ENCODE assay signal across 30 mouse cellular contexts in genomic region chr15:4697604-4698003, GRCm38 (mm10). TPM values are rescaled to one million over a fixed set of nuclear protein-coding genes. Genes with fewer than 3 reads are reported as not detected.
DNase-seq lines count a peak whose midpoint lies in the region; ATAC-seq and TF ChIP-seq lines count a peak whose summit lies in the region.
"Had no signal": no experiment of that assay in that cellular context is flagged by ENCODE, and none has a peak within 500 bp of the region (broad histone marks: within the 10 kb centered on the region; RNA-seq: fewer than 3 reads in every experiment).

No protein-coding gene starts in this region.

- intact Hi-C loops in heart, postnatal 14 days (cut with DNase I) = no loop called here

- DNase-seq in kidney, postnatal 0 days (ENCODE audit: low spot score) = no peak
- no peak for DNase-seq in kidney, postnatal 25 days
- peak; percentile 15 for DNase-seq in 416B (ENCODE audit: low read depth)
- DNase-seq in ZHBTc4 (ENCODE audit: low read depth, low spot score) = peak; percentile 5
- no peak for DNase-seq in forebrain, embryonic 14.5 days (ENCODE audit: low spot score)
- DNase-seq in heart, postnatal 14 days = no peak
- DNase-seq: adrenal gland, postnatal 14 days; cerebellum, adult 8-10 months; gastrocnemius, postnatal 10 days; heart, adult 18-20 months; heart, postnatal 36 days; liver, postnatal 0 days; right cerebral cortex, postnatal 25 days; spleen, adult 18-20 months; thymus, postnatal 14 days had no signal

- no peak overlapping the region for H3K4me3 ChIP-seq in kidney, postnatal 0 days (replicated peaks; ENCODE audit: low read depth, low read length)
- H3K4me3 ChIP-seq in E14TG2a.4 (replicated peaks; ENCODE audit: low read length) = no peak overlapping the region
- H3K4me3 ChIP-seq in forebrain, embryonic 14.5 days (ENCODE audit: low read depth, low read length) = no peak overlapping the region
- H3K4me3 ChIP-seq: embryonic facial prominence, embryonic 15.5 days; heart, embryonic 13.5 days; limb, embryonic 12.5 days; megakaryocyte, embryonic 14.5 days; midbrain, embryonic 13.5 days; neural tube, embryonic 12.5 days had no signal

- H3K4me2 ChIP-seq in kidney, postnatal 0 days (ENCODE audit: low read length) = no peak overlapping the region
- H3K4me2 ChIP-seq in forebrain, embryonic 14.5 days (ENCODE audit: low read length) = no peak overlapping the region
- H3K4me2 ChIP-seq: embryonic facial prominence, embryonic 15.5 days; heart, embryonic 13.5 days; hindbrain, embryonic 14.5 days; limb, embryonic 12.5 days; liver, embryonic 11.5 days; midbrain, embryonic 13.5 days; neural tube, embryonic 12.5 days had no signal

- TF ChIP-seq CTCF in kidney, postnatal 0 days (IDR thresholded peaks at IDR 0.05; ENCODE audit: low read depth) = peak; percentile 5; the same call in 1 of the 2 replicates
- TF ChIP-seq CTCF in E14TG2a.4 (conservative IDR thresholded peaks at IDR 0.05; ENCODE audit: low read length) = peak; percentile 8; the same call in 1 of the 2 replicates

- H3K4me1 ChIP-seq in kidney, postnatal 0 days (replicated peaks; ENCODE audit: insufficient read depth, low read length) = no peaks in the 10 kb centered on the region
- no peaks in the 10 kb centered on the region for H3K4me1 ChIP-seq in E14TG2a.4 (replicated peaks; ENCODE audit: low read depth, low read length)
- H3K4me1 ChIP-seq in forebrain, embryonic 14.5 days (ENCODE audit: control insufficient read depth, insufficient read depth, low read length) = no peaks in the 10 kb centered on the region
- H3K4me1 ChIP-seq: embryonic facial prominence, embryonic 15.5 days; heart, embryonic 13.5 days; limb, embryonic 12.5 days; megakaryocyte, embryonic 14.5 days; midbrain, embryonic 13.5 days; neural tube, embryonic 12.5 days had no signal

- H3K27ac ChIP-seq in kidney, postnatal 0 days = no peak overlapping the region
- no peak overlapping the region for H3K27ac ChIP-seq in forebrain, embryonic 14.5 days (ENCODE audit: low read depth, low read length)
- H3K27ac ChIP-seq: embryonic facial prominence, embryonic 15.5 days; heart, embryonic 13.5 days; hindbrain, embryonic 14.5 days; limb, embryonic 12.5 days; midbrain, embryonic 13.5 days; neural tube, embryonic 12.5 days had no signal

- 87% methylated on average over 4 of the region's 4 CpGs for WGBS in kidney, postnatal 0 days
- WGBS in forebrain, embryonic 14.5 days = 78% methylated on average over 4 of the region's 4 CpGs

- H3K9me3 ChIP-seq in kidney, postnatal 0 days (replicated peaks; ENCODE audit: low read length) = no peaks in the 10 kb centered on the region
- peaks cover 34% of the 10 kb centered on the region for H3K9me3 ChIP-seq in E14TG2a.4 (ENCODE audit: low read length)
- H3K9me3 ChIP-seq in forebrain, embryonic 14.5 days (replicated peaks; ENCODE audit: control insufficient read depth, low read length) = peaks cover 2% of the 10 kb centered on the region; the same call in 1 of the 2 replicates
- H3K9me3 ChIP-seq: embryonic facial prominence, embryonic 15.5 days had no signal

- no peaks in the 10 kb centered on the region for H3K27me3 ChIP-seq in kidney, postnatal 0 days (ENCODE audit: insufficient read depth, low read length)
- H3K27me3 ChIP-seq in E14TG2a.4 (ENCODE audit: insufficient read depth, low read length) = no peaks in the 10 kb centered on the region
- H3K27me3 ChIP-seq in forebrain, embryonic 14.5 days (replicated peaks; ENCODE audit: control insufficient read depth, insufficient read depth, low read length) = no peaks in the 10 kb centered on the region
- H3K27me3 ChIP-seq: embryonic facial prominence, embryonic 15.5 days; heart, embryonic 13.5 days; limb, embryonic 12.5 days; megakaryocyte, embryonic 14.5 days; midbrain, embryonic 13.5 days; neural tube, embryonic 12.5 days had no signal

- no peaks in the 10 kb centered on the region for H3K36me3 ChIP-seq in kidney, postnatal 0 days (ENCODE audit: insufficient read depth, low read length)
- no peaks in the 10 kb centered on the region for H3K36me3 ChIP-seq in E14TG2a.4 (ENCODE audit: insufficient read depth, low read length)
- H3K36me3 ChIP-seq in forebrain, embryonic 14.5 days (ENCODE audit: control insufficient read depth, insufficient read depth, low read length) = no peaks in the 10 kb centered on the region
- H3K36me3 ChIP-seq: embryonic facial prominence, embryonic 15.5 days; heart, embryonic 13.5 days; limb, embryonic 12.5 days; midbrain, embryonic 13.5 days; neural tube, embryonic 12.5 days had no signal

- ATAC-seq in kidney, postnatal 0 days (replicated peaks; ENCODE audit: low FRiP score, low read depth) = no peak
- no peak for ATAC-seq in forebrain, embryonic 14.5 days
- ATAC-seq: forebrain, embryonic 16.5 days; liver, postnatal 0 days; midbrain, embryonic 13.5 days had no signal

- H3K9ac ChIP-seq in kidney, postnatal 0 days (ENCODE audit: low read depth, low read length) = no peak overlapping the region
- H3K9ac ChIP-seq in forebrain, embryonic 14.5 days (ENCODE audit: low read length) = no peak overlapping the region
- H3K9ac ChIP-seq: embryonic facial prominence, embryonic 15.5 days; heart, embryonic 13.5 days; hindbrain, embryonic 14.5 days; limb, embryonic 12.5 days; liver, postnatal 0 days; midbrain, embryonic 13.5 days; neural tube, embryonic 12.5 days had no signal

RNA-seq across cellular contexts. Expression of gene C6, which starts 29.4 kb away (rescaled TPM):
- polyA plus RNA-seq in kidney, postnatal 0 days (2015; fragmentation: Nextera tagmentation; extraction: Ambion mirVana) = 0.10 and 0.11 TPM in 2 replicates
- not detected in 2 replicates for polyA plus RNA-seq in forebrain, embryonic 14.5 days (2014; fragmentation: Nextera tagmentation; extraction: Ambion mirVana)
- total RNA-seq in heart, postnatal 14 days (2021) = under 1 TPM; 0.12 to 0.33 TPM
- total RNA-seq: common myeloid progenitor, adult 5-6 weeks; ES-E14; layer of hippocampus, postnatal 14 days; left cerebral cortex, postnatal 14 days had no signal
- polyA plus RNA-seq: forebrain, embryonic 16.5 days; heart, embryonic 13.5 days; hindbrain, embryonic 14.5 days; intestine, embryonic 14.5 days; limb, embryonic 12.5 days; liver, embryonic 11.5 days; midbrain, embryonic 13.5 days; neural tube, embryonic 12.5 days had no signal

Comparison
In these comparisons a context has a peak if more than half of its experiments do, and no peak if none do; other contexts are left out.
1. DNase-seq: peak in 416B (single experiment) and ZHBTc4 (single experiment); none in kidney, postnatal 0 days (single experiment), kidney, postnatal 25 days (0 of 2), forebrain, embryonic 14.5 days (single experiment) and heart, postnatal 14 days (0 of 2).